Mouse (Mus musculus) midbrain, postnatal 0 days (tissue): ENCODE measurements around the gene Plcb3. TPM values are rescaled to one million over a fixed set of nuclear protein-coding genes. Genes with fewer than 3 reads are reported as not detected.

ENCODE experiments used
- ATAC-seq: fragments of 200-750 bp; cut with Nextera tagmentation; 2 replicates; pipeline ENCODE4 v1.8.0; 2017; ENCODE audit warnings: moderate number of reproducible peaks, mild to moderate bottlenecking, moderate TSS enrichment, moderate library complexity; ENCODE audit not compliant: low FRiP score
- DNase-seq: peaks from one replicate; pipeline ENCODE4 v3.0.0-alpha.2; 2015; ENCODE audit warnings: low spot score
- H3K27ac ChIP-seq: fragments of 300-500 bp; sonication (generic); 2 replicates; pipeline ENCODE4 v1.5.1; 2014; ENCODE audit warnings: low read depth, mild to moderate bottlenecking, low read length, mixed read lengths
- H3K27me3 ChIP-seq: fragments of 300-500 bp; sonication (generic); 2 replicates; pipeline ENCODE4 v1.6.1; 2014; ENCODE audit warnings: low read length, control low read depth, mixed read lengths; ENCODE audit not compliant: insufficient read depth
- H3K36me3 ChIP-seq: fragments of 300-500 bp; sonication (generic); 2 replicates; pipeline ENCODE4 v1.6.1; 2014; ENCODE audit warnings: low read length, control low read depth, mixed read lengths; ENCODE audit not compliant: insufficient read depth
- H3K4me1 ChIP-seq: fragments of 300-500 bp; sonication (generic); 2 replicates; pipeline ENCODE4 v1.6.1; 2014; ENCODE audit warnings: mild to moderate bottlenecking, control low read depth, antibody characterized with exemption, low read length, mixed read lengths; ENCODE audit not compliant: insufficient read depth
- H3K4me2 ChIP-seq: fragments of 300-500 bp; sonication (generic); 2 replicates; pipeline ENCODE4 v1.6.1; 2014; ENCODE audit warnings: low read depth, mild to moderate bottlenecking, low read length, mixed read lengths; ENCODE audit not compliant: poor library complexity, severe bottlenecking
- H3K4me3 ChIP-seq: fragments of 300-500 bp; sonication (generic); 2 replicates; pipeline ENCODE4 v1.5.1; 2014; ENCODE audit warnings: low read depth, mild to moderate bottlenecking, low read length, moderate library complexity
- H3K9ac ChIP-seq: fragments of 300-500 bp; sonication (generic); replicated peaks from 2 replicates; pipeline ENCODE4 v1.6.1; 2014; ENCODE audit warnings: mild to moderate bottlenecking, low read length, moderate library complexity, mixed read lengths; ENCODE audit not compliant: poor library complexity, severe bottlenecking
- H3K9me3 ChIP-seq: fragments of 300-500 bp; sonication (generic); 2 replicates; pipeline ENCODE4 v1.6.1; 2016; ENCODE audit warnings: low read length, control low read depth
- CTCF ChIP-seq: IDR thresholded peaks from 2 replicates; pipeline ENCODE4 v1.5.1; 2016; ENCODE audit warnings: antibody characterized with exemption, mild to moderate bottlenecking
- WGBS: fragments of 180-500 bp; shearing (Covaris S2); extraction: QIAGEN DNeasy Blood & Tissue Kit; methylation state at CpG from one replicate; pipeline ENCODE4 v1.1.7; 2014; 5-methylcytosine and 5-hydroxymethylcytosine counted together
- polyA plus RNA-seq: library from polyadenylated mRNA; unstranded; fragments of >200 nt; fragmentation: Nextera tagmentation; extraction: Ambion mirVana; gene quantifications from 2 replicates; pipeline ENCODE4 v1.2.1, GENCODE M21; 2015
- total RNA-seq: library from RNA; depleted of rRNA; stranded (reverse); fragments of >200 nt; gene quantifications from 2 replicates; pipeline ENCODE4 v1.2.3, GENCODE M21; 2014

Gene Plcb3
- total and polyA plus RNA-seq, 2 experiments from 2014 or later = 9.8 to 16.6 TPM

DNA sequence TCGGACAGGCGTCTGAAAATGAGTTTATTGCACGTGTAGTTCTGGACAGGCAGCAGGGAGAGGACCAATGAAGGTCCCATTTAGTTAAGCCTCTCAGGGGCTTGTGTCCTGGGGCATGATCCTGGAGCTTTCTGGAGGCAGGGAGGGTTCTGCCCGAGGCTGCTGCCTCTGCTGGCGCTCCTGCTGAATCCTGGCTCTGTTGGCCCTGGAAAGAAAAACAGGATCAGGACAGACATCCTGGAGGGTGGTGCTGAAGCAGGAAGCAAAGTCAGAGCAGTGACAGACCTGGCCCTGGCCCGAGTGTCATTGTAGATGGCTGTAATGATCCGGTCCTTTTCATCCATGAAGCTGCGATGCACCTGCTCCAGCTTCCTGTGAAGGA, 11.6 kb upstream of the Plcb3 start:
- peak overlapping the region; percentile 89 for H3K9ac ChIP-seq
- H3K4me3 ChIP-seq = peak overlapping the region; percentile 61
- DNase-seq (no peak), ATAC-seq (no peak)
- H3K27ac ChIP-seq = peak overlapping the region; percentile 80; the same call in 1 of the 2 replicates
- H3K4me1 ChIP-seq = peaks cover 11% of the 10 kb centered on the region
- WGBS = 4% methylated on average over 8 of the region's 8 CpGs
- H3K4me2 ChIP-seq = peak overlapping the region; percentile 74
- H3K27me3 ChIP-seq = no peaks in the 10 kb centered on the region
- no peak for TF ChIP-seq CTCF
- 0 out of 2 replicates have a peak, but pooled peaks cover 9% of the 10 kb centered on the region for H3K36me3 ChIP-seq
- no peaks in the 10 kb centered on the region for H3K9me3 ChIP-seq

GRCm38 (mm10) chr19:6987061-6987903, 11.0 kb upstream of the Plcb3 start, which contains the start of gene Vegfb:
Gene Vegfb (minus strand): TSS chr19:6987651.
- H3K9ac ChIP-seq = peak within 1 kb of the TSS; percentile 89
- peak within 1 kb of the TSS; percentile 61 for H3K4me3 ChIP-seq
- ATAC-seq = peak; percentile 57
- H3K9me3 ChIP-seq = no peaks in the 10 kb centered on the region
- peak within 1 kb of the TSS; percentile 80 for H3K27ac ChIP-seq
- no peak for TF ChIP-seq CTCF
- under 1% methylated on average over 54 of the region's 85 CpGs for WGBS
- DNase-seq = peak; percentile 52
- H3K36me3 ChIP-seq = 0 out of 2 replicates have a peak, but pooled peaks cover 12% of the 10 kb centered on the region
- peak within 1 kb of the TSS; percentile 74 for H3K4me2 ChIP-seq
- no peaks in the 10 kb centered on the region for H3K27me3 ChIP-seq
- peaks cover 9% of the 10 kb centered on the region for H3K4me1 ChIP-seq

- H3K4me1 ChIP-seq = peaks cover 9% of the 10 kb centered on the region
- DNase-seq (no peak), ATAC-seq (no peak)
- peak overlapping the region; percentile 74 for H3K4me2 ChIP-seq
- no peak overlapping the region for H3K9ac ChIP-seq
- WGBS = 79% methylated on average over 10 of the region's 10 CpGs
- H3K27me3 ChIP-seq = no peaks in the 10 kb centered on the region
- no peak overlapping the region for H3K4me3 ChIP-seq
- TF ChIP-seq CTCF = no peak
- H3K36me3 ChIP-seq = 0 out of 2 replicates have a peak, but pooled peaks cover 14% of the 10 kb centered on the region
- H3K27ac ChIP-seq = no peak overlapping the region
- no peaks in the 10 kb centered on the region for H3K9me3 ChIP-seq
Measured at GRCm38 (mm10) chr19:6985951-6986708, 9.9 kb upstream of the Plcb3 start.

DNA sequence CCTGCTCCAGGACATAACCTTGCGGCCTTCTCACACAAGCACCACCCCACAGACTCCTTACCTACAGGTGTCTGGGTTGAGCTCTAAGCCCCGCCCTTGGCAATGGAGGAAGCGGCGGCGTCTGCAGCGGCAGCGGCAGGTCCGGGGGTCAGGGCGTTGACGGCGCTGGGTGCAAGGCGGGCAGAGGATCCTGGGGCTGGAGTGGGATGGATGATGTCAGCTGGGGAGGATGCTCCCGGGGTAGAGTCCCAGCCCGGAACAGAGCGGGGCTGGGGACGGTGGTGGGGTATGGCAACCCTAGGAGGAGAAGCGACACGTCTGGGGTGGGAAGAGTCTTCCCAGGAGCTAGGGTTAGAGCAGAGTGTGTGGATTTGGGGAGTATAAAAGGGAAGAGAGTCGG, 9.0 kb upstream of the Plcb3 start:
- no peak for ATAC-seq
- H3K9ac ChIP-seq = no peak overlapping the region
- H3K27me3 ChIP-seq = no peaks in the 10 kb centered on the region
- no peak for TF ChIP-seq CTCF
- no peak for DNase-seq
- H3K27ac ChIP-seq = no peak overlapping the region
- no peak overlapping the region for H3K4me3 ChIP-seq
- H3K4me2 ChIP-seq = no peak overlapping the region
- WGBS = 88% methylated on average over 19 of the region's 19 CpGs
- peaks cover 9% of the 10 kb centered on the region for H3K4me1 ChIP-seq
- no peaks in the 10 kb centered on the region for H3K9me3 ChIP-seq
- H3K36me3 ChIP-seq = 0 out of 2 replicates have a peak, but pooled peaks cover 14% of the 10 kb centered on the region

- Histone ChIP-seq H3K9ac (no peak overlapping the region), H3K27me3 (no peaks in the 10 kb centered on the region), H3K27ac (no peak overlapping the region), H3K4me1 (peaks cover 14% of the 10 kb centered on the region), H3K9me3 (no peaks in the 10 kb centered on the region), H3K36me3 (0 out of 2 replicates have a peak, but pooled peaks cover 14% of the 10 kb centered on the region), H3K4me2 (no peak overlapping the region), H3K4me3 (no peak overlapping the region)
- ATAC-seq (no peak), DNase-seq (no peak)
- WGBS = 76% methylated on average over 5 of the region's 5 CpGs
- no peak for TF ChIP-seq CTCF
Measured at GRCm38 (mm10) chr19:6983621-6984020, 7.4 kb upstream of the Plcb3 start.
